Mouse (Mus musculus) layer of hippocampus, postnatal 25 days (tissue): ENCODE data around the gene Ints3. TPM values are rescaled to one million over a fixed set of nuclear protein-coding genes. Genes with fewer than 3 reads are reported as not detected.
"Not testable (repeated sequence)": the region's sequence is repeated elsewhere in the genome, so short reads cannot be mapped to it uniquely, and the experiment has no call there.

Experiments used
- DNase-seq, 2 experiments: peaks; one replicate each; pipeline ENCODE4 v3.0.0; 2022; ENCODE audit warnings: mixed read lengths in 2 of 2, low spot score in 1 of 2; ENCODE audit errors: extremely low spot score in 1 of 2
- total RNA-seq, 2 experiments: library from RNA; stranded (reverse); gene quantifications; 2 replicates each; pipeline ENCODE4 v1.2.3; 2021

Gene Ints3
- total RNA-seq, 2 experiments from 2014 or later, result 69.1 to 70.6 TPM

DNA sequence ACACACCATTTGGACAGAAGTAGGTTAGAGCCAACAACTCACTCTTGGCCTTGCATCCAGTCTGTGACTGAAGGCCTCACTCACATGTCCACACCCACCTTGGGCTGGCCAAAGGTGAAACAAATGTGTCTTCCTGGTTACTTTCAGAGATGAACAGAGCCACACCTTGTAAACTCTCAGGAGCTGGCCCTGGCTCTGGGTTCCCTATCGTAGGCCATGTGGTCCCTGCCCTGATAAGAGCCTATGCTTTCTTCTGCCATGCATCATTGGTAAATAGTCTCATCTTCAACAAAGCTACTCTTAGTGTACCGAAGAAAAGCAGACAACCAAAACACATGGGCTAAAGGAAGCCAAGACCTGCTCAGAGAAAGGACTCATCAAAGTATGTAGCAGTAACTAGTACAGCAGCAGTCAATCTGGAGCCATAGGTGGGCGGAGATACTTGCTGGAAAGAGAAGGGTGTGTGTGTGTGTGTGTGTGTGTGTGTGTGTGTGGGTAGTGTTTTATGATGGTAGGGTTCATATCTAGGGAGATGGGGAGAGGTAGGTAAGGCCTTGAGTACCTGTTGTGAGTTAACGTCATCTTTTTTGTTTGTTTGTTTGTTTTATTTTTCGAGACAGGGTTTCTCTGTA lies 66.3 kb downstream of the Ints3 start:
- no peak for DNase-seq

DNA sequence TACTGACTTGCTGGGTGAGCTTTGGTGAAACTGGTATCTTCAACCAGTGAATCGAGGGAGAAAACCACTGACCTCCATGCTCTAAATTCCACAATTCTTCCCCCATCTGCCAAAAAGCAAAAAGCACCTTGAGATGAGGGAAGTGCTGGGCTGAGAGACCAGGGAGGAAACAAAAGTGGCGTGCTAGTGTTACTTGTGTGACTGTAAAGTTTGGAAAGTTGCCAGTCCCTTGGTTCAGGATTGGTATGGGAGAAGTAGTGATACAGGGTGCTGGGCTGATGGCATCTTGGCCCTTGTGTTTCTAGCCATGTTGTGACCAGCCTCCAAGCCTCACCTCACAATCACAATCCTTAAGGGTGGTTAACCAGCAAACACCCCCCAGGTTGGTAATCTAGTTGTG lies 71.1 kb downstream of the Ints3 start:
- no peak for DNase-seq

DNA sequence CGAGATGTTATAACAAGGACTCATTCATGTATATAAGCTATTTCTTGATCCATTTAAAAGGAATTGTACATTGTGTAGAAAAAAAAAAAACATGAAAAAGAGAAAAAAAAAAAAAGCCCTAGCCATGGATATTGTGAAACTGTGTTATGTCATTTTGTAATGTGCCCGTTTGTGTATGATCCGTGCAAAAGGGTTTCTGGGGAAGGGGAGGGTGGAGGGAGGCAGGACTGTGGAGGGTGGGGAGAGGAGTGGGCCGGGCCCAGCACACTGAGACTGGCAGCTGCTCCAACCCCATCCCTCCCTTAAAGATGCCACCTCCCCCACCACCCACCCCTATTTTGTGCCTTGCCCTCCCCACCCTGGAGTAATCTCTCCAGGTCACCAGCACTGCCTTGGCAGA lies 71.9 kb downstream of the Ints3 start:
- no peak for DNase-seq

DNA sequence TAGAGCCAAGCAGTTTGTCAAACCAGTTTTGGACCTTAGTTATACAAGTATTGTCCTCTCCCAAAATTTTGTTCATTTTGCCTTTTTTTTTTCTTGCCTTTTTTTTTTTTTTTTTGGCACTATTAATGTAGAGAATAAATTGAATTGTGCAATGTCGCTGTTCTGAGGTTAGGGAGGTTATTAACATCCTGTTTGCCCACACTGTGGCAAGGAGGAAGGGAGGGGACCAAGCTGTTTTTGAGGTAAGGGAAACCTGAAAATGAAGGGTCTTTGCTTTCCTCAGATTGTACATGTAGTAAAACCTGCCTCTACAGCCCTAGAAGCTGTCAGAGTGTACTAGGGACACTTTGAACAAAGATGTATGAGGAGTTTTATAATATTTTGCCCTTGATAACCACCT lies 74.2 kb downstream of the Ints3 start:
- no peak for DNase-seq

DNA sequence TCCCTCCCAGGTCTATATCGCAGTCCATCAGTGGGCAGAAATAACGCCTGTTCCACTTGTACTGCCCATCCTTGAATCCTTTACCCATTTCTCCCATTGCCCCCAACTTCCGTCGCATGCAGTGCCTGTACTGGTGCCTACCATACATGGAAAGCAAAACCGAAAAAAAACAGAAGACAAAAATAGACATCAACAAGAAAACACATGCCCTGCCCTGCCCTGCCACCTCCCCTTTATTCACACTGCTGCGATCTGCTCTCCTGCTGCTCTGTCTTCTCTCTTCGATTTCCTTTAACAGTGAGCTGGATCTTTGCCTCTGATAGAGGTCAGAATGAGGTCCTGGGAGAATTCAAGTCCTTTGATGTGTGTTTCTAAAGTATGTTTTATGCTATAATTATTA lies 75.5 kb downstream of the Ints3 start:
- no peak for DNase-seq

DNA sequence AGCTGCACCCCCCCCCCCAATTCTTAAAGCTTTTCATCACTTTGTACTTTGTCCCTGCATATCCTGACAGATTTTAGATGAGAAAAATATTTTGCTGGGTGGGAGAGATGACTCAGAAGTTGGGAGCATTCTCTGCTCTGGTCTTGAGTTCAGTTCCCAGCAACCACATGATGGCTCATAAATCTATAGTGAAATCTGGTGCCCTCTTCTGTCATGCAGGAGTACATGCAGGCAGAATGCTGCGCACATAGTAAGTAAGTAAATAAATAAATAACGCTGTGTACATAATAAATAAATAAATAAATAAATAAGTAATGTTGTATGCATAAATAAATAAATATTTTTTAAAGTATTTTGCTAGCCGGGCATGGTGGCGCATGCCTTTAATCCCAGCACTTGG lies 85.6 kb downstream of the Ints3 start:
- DNase-seq, result no peak

DNA sequence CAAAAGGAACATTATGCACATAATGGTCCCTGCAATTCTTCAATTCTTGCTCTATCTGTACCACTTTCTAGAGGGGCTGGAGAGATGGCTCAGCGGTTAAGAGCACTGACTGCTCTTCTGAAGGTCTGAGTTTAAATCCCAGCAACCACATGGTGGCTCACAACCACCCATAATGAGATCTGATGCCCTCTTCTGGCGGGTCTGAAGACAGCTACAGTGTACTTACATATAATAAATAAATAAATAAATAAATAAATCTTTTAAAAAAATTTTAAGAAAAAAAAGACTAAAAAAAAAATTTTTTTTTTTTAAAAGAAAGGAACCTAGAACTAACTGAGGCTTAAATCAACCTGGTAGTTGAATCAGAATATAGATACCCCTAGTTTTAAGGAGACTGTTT lies 90.6 kb downstream of the Ints3 start:
- not testable (repeated sequence) for DNase-seq

Other genes with a start within 250 kb of the Ints3 start
- 100 to 1,000 TPM; 806 to 871 TPM for gene Rps27, start 220.0 kb downstream of the Ints3 start, total RNA-seq
- gene Rab13, start 219.9 kb downstream of the Ints3 start, total RNA-seq, result 1 to 10 TPM; 7.5 to 8.9 TPM
- 10 to 100 TPM; 42.4 to 43.4 TPM for gene Jtb, start 202.0 kb downstream of the Ints3 start, total RNA-seq
- gene Creb3l4, start 190.1 kb downstream of the Ints3 start, total RNA-seq, result not detected
- gene Slc39a1, start 185.4 kb downstream of the Ints3 start, total RNA-seq, result 10 to 100 TPM; 49.9 to 51.1 TPM
- 10 to 100 TPM; 27.9 to 39.0 TPM for gene Crtc2, start 179.5 kb downstream of the Ints3 start, total RNA-seq
- gene Dennd4b, start 168.4 kb downstream of the Ints3 start, total RNA-seq, result 10 to 100 TPM; 31.6 to 34.1 TPM
- gene Gatad2b, start 140.4 kb downstream of the Ints3 start, total RNA-seq, result 100 to 1,000 TPM in 1 of 2 experiments, 10 to 100 TPM in 1; 90.0 to 112 TPM
- 10 to 100 TPM; 13.7 to 17.1 TPM for gene Slc27a3, start 43.7 kb downstream of the Ints3 start, total RNA-seq
- gene Npr1, start 32.2 kb upstream of the Ints3 start, total RNA-seq, result 1 to 10 TPM; 4.7 to 5.0 TPM
- gene Ilf2, start 42.5 kb upstream of the Ints3 start, total RNA-seq, result 10 to 100 TPM; 81.2 to 87.4 TPM
- gene Snapin, start 57.4 kb upstream of the Ints3 start, total RNA-seq, result 10 to 100 TPM; 49.8 to 53.4 TPM
- gene Chtop, start 75.9 kb upstream of the Ints3 start, total RNA-seq, result 100 to 1,000 TPM; 159 to 166 TPM
- gene S100a1, start 80.8 kb upstream of the Ints3 start, total RNA-seq, result 100 to 1,000 TPM in 1 of 2 experiments, 10 to 100 TPM in 1; 92.6 to 106 TPM
- gene S100a13, start 80.8 kb upstream of the Ints3 start, total RNA-seq, result 10 to 100 TPM; 22.6 to 27.6 TPM
- under 1 TPM; 0.39 to 0.42 TPM for gene S100a14, start 93.2 kb upstream of the Ints3 start, total RNA-seq
- 100 to 1,000 TPM; 101 to 107 TPM for gene S100a16, start 103.6 kb upstream of the Ints3 start, total RNA-seq
- 1 to 10 TPM; 1.9 to 2.1 TPM for gene S100a3, start 127.0 kb upstream of the Ints3 start, total RNA-seq
- gene S100a2, start 156.6 kb upstream of the Ints3 start, total RNA-seq, result not detected
- not detected for gene Gm42674, start 168.3 kb upstream of the Ints3 start, total RNA-seq
- gene S100a4, start 170.1 kb upstream of the Ints3 start, total RNA-seq, result 1 to 10 TPM; 4.1 to 6.5 TPM
- not detected for gene S100a5, start 174.9 kb upstream of the Ints3 start, total RNA-seq
- gene S100a6, start 179.3 kb upstream of the Ints3 start, total RNA-seq, result 10 to 100 TPM; 23.1 to 24.9 TPM
- gene S100a7a, start 220.4 kb upstream of the Ints3 start, total RNA-seq, result under 1 TPM; 0.20 to 0.28 TPM
- not detected for gene S100a8, start 235.4 kb upstream of the Ints3 start, total RNA-seq